Mouse (Mus musculus): ENCODE results near the gene Scn2a. TPM values are rescaled to one million over a fixed set of nuclear protein-coding genes. Genes with fewer than 3 reads are reported as not detected.

Scn2a gene
- polyA plus RNA-seq, 1 experiment from 2014 or later = 9.5 TPM

DNA sequence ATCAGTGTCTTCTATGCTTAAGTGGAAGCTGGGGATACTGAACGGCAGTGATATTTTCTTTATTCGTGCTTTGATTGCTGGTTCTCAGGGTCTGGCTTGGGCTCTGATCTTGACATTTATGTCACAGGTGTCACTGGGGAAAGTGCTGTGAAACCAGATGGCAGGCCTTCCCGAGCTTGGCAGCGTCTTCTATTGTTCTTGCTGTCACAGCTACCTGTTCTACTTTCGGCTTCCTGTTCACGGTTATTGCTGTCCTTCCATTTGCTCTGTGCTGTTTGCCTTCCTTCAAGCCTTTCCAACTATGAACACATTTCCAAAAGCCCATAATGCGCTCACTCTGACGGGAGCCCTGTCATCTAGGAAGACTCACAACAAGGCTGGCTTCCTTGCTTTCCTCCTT lies 37.9 kb downstream of the Scn2a start:
- WGBS = 84% methylated on average over 8 of the region's 8 CpGs
- Histone ChIP-seq H3K4me3 (ENCODE audit: low read depth, low read length) (no peak overlapping the region), H3K4me2 (no peak overlapping the region), H3K4me1 (ENCODE audit: control insufficient read depth, insufficient read depth, low read length) (no peaks in the 10 kb centered on the region), H3K27me3 (ENCODE audit: control insufficient read depth, insufficient read depth, low read length) (no peaks in the 10 kb centered on the region), H3K9ac (ENCODE audit: low read length) (no peak overlapping the region), H3K27ac (ENCODE audit: low read depth, low read length) (no peak overlapping the region), H3K9me3 (ENCODE audit: control insufficient read depth, low read length) (no peaks in the 10 kb centered on the region), H3K36me3 (ENCODE audit: control insufficient read depth, insufficient read depth, low read length) (no peaks in the 10 kb centered on the region)
- DNase-seq (ENCODE audit: low spot score, missing footprints) (no peak), ATAC-seq (ENCODE audit: low FRiP score) (no peak)

- H3K27ac ChIP-seq (ENCODE audit: low read depth, low read length) = no peak overlapping the region
These were observed 43.3 kb downstream of the Scn2a start for GRCm38 (mm10) chr2:65663892-65664291.

GRCm38 (mm10) chr2:65664481-65664880 lies 43.9 kb downstream of the Scn2a start:
- DNase-seq (ENCODE audit: low spot score, missing footprints) (no peak), ATAC-seq (ENCODE audit: low FRiP score) (no peak)
- whole genome bisulfite sequencing = 11% methylated on average over 1 of the region's 1 CpGs
- H3K27me3 ChIP-seq (ENCODE audit: control insufficient read depth, insufficient read depth, low read length) = no peaks in the 10 kb centered on the region
- no peak overlapping the region for H3K4me3 ChIP-seq (ENCODE audit: low read depth, low read length)
- H3K9ac ChIP-seq (ENCODE audit: low read length) = no peak overlapping the region
- no peaks in the 10 kb centered on the region for H3K9me3 ChIP-seq (ENCODE audit: control insufficient read depth, low read length)
- H3K36me3 ChIP-seq (ENCODE audit: control insufficient read depth, insufficient read depth, low read length) = no peaks in the 10 kb centered on the region
- H3K27ac ChIP-seq (ENCODE audit: low read depth, low read length) = no peak overlapping the region
- H3K4me1 ChIP-seq (ENCODE audit: control insufficient read depth, insufficient read depth, low read length) = peaks cover 2% of the 10 kb centered on the region; the same call in 1 of the 2 replicates
- H3K4me2 ChIP-seq = no peak overlapping the region

More at GRCm38 (mm10) chr2:65663892-65664291, 43.3 kb downstream of the Scn2a start:
- Histone ChIP-seq H3K4me2 (no peak overlapping the region), H3K9ac (ENCODE audit: low read length) (no peak overlapping the region), H3K4me1 (ENCODE audit: control insufficient read depth, insufficient read depth, low read length) (peaks cover 2% of the 10 kb centered on the region; the same call in 1 of the 2 replicates), H3K36me3 (ENCODE audit: control insufficient read depth, insufficient read depth, low read length) (no peaks in the 10 kb centered on the region), H3K4me3 (ENCODE audit: low read depth, low read length) (no peak overlapping the region), H3K9me3 (ENCODE audit: control insufficient read depth, low read length) (no peaks in the 10 kb centered on the region), H3K27me3 (ENCODE audit: control insufficient read depth, insufficient read depth, low read length) (no peaks in the 10 kb centered on the region)
- ATAC-seq (ENCODE audit: low FRiP score) (no peak), DNase-seq (ENCODE audit: low spot score, missing footprints) (no peak)

GRCm38 (mm10) chr2:65665180-65665579 lies 44.6 kb downstream of the Scn2a start:
- no peak for DNase-seq (ENCODE audit: low spot score, missing footprints)
- ATAC-seq (ENCODE audit: low FRiP score) = peak; percentile 26; the same call in 1 of the 2 replicates
- Histone ChIP-seq H3K9ac (ENCODE audit: low read length) (no peak overlapping the region), H3K27me3 (ENCODE audit: control insufficient read depth, insufficient read depth, low read length) (no peaks in the 10 kb centered on the region), H3K36me3 (ENCODE audit: control insufficient read depth, insufficient read depth, low read length) (no peaks in the 10 kb centered on the region), H3K9me3 (ENCODE audit: control insufficient read depth, low read length) (no peaks in the 10 kb centered on the region), H3K4me2 (no peak overlapping the region), H3K27ac (ENCODE audit: low read depth, low read length) (no peak overlapping the region), H3K4me3 (ENCODE audit: low read depth, low read length) (no peak overlapping the region), H3K4me1 (ENCODE audit: control insufficient read depth, insufficient read depth, low read length) (peaks cover 2% of the 10 kb centered on the region; the same call in 1 of the 2 replicates)
- WGBS = 27% methylated on average over 4 of the region's 4 CpGs

DNA sequence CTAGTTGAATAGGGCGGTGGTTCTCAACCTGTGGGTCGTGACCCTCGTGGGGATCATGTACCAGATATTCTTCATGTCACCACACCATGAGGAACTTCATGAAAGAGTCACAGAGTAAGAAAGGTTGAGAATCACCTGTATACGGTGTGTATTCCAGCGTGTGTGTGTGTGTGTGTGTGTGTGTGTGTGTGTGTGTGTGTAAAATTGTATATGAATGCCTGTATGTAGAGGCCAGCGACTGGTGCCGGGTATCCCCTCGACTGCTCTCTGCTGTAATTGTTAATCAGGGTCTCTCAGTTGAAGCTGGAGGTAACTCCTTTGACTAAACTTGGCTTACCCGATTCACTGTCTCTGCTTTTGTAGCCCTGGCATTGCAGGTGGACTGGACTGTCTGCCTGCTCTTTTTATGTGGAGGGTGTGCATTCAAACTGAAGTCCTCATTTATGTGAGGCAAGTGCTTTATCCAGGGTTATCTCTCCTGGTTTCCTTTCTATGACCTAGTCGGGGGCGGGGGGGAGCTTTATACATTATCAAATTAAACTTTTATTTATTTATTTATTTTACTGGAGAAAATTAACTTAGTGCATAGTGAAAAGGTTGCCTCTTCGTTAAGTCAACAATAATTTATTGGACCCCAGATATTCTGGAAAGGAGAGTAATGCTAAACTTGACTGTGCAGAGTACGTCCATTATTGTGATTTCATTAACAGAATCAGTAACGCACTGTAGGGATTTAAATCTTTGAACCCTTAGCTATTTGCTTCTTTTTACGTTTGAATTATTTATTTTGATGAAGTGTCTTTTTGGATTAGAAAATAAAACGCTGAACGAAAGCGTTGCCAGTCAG lies 47.2 kb downstream of the Scn2a start:
- H3K4me1 ChIP-seq (ENCODE audit: control insufficient read depth, insufficient read depth, low read length) = peaks cover 2% of the 10 kb centered on the region; the same call in 1 of the 2 replicates
- H3K27me3 ChIP-seq (ENCODE audit: control insufficient read depth, insufficient read depth, low read length) = no peaks in the 10 kb centered on the region
- no peak for DNase-seq (ENCODE audit: low spot score, missing footprints)
- WGBS = 56% methylated on average over 18 of the region's 18 CpGs
- ATAC-seq (ENCODE audit: low FRiP score) = peak; percentile 44
- H3K9me3 ChIP-seq (ENCODE audit: control insufficient read depth, low read length) = no peaks in the 10 kb centered on the region
- no peak overlapping the region for H3K27ac ChIP-seq (ENCODE audit: low read depth, low read length)
- peak overlapping the region; percentile 35 for H3K4me2 ChIP-seq
- no peaks in the 10 kb centered on the region for H3K36me3 ChIP-seq (ENCODE audit: control insufficient read depth, insufficient read depth, low read length)
- H3K9ac ChIP-seq (ENCODE audit: low read length) = 0 out of 2 replicates have a peak overlapping the region, but pooled peaks have one; percentile 17
- peak overlapping the region; percentile 13; the same call in 1 of the 2 replicates for H3K4me3 ChIP-seq (ENCODE audit: low read depth, low read length)

GRCm38 (mm10) chr2:65668437-65669135 lies 48.0 kb downstream of the Scn2a start:
- peak; percentile 94 for DNase-seq (ENCODE audit: low spot score, missing footprints)
- Histone ChIP-seq H3K27me3 (ENCODE audit: control insufficient read depth, insufficient read depth, low read length) (no peaks in the 10 kb centered on the region), H3K9me3 (ENCODE audit: control insufficient read depth, low read length) (no peaks in the 10 kb centered on the region), H3K9ac (ENCODE audit: low read length) (peak overlapping the region; percentile 24; the same call in 1 of the 2 replicates), H3K4me2 (peak overlapping the region; percentile 39), H3K36me3 (ENCODE audit: control insufficient read depth, insufficient read depth, low read length) (no peaks in the 10 kb centered on the region), H3K4me3 (ENCODE audit: low read depth, low read length) (peak overlapping the region; percentile 16), H3K4me1 (ENCODE audit: control insufficient read depth, insufficient read depth, low read length) (peaks cover 2% of the 10 kb centered on the region; the same call in 1 of the 2 replicates), H3K27ac (ENCODE audit: low read depth, low read length) (no peak overlapping the region)
- 17% methylated on average over 12 of the region's 12 CpGs for WGBS
- ATAC-seq (ENCODE audit: low FRiP score) = peak; percentile 96

- Histone ChIP-seq H3K9me3 (ENCODE audit: control insufficient read depth, low read length) (no peaks in the 10 kb centered on the region), H3K4me3 (ENCODE audit: low read depth, low read length) (no peak overlapping the region), H3K36me3 (ENCODE audit: control insufficient read depth, insufficient read depth, low read length) (no peaks in the 10 kb centered on the region), H3K4me2 (no peak overlapping the region), H3K4me1 (ENCODE audit: control insufficient read depth, insufficient read depth, low read length) (peaks cover 2% of the 10 kb centered on the region; the same call in 1 of the 2 replicates), H3K27ac (ENCODE audit: low read depth, low read length) (no peak overlapping the region), H3K9ac (ENCODE audit: low read length) (no peak overlapping the region), H3K27me3 (ENCODE audit: control insufficient read depth, insufficient read depth, low read length) (no peaks in the 10 kb centered on the region)
- ATAC-seq (ENCODE audit: low FRiP score) (no peak), DNase-seq (ENCODE audit: low spot score, missing footprints) (no peak)
- WGBS = 83% methylated on average over 8 of the region's 8 CpGs
These were observed 49.0 kb downstream of the Scn2a start for GRCm38 (mm10) chr2:65669561-65669960.

GRCm38 (mm10) chr2:65670153-65670817 lies 49.7 kb downstream of the Scn2a start:
- Histone ChIP-seq H3K4me2 (no peak overlapping the region), H3K9ac (ENCODE audit: low read length) (no peak overlapping the region), H3K4me3 (ENCODE audit: low read depth, low read length) (no peak overlapping the region), H3K4me1 (ENCODE audit: control insufficient read depth, insufficient read depth, low read length) (peaks cover under 1% of the 10 kb centered on the region; the same call in 1 of the 2 replicates), H3K9me3 (ENCODE audit: control insufficient read depth, low read length) (no peaks in the 10 kb centered on the region), H3K36me3 (ENCODE audit: control insufficient read depth, insufficient read depth, low read length) (no peaks in the 10 kb centered on the region), H3K27me3 (ENCODE audit: control insufficient read depth, insufficient read depth, low read length) (no peaks in the 10 kb centered on the region), H3K27ac (ENCODE audit: low read depth, low read length) (no peak overlapping the region)
- WGBS = 69% methylated on average over 12 of the region's 12 CpGs
- ATAC-seq (ENCODE audit: low FRiP score) = no peak
- no peak for DNase-seq (ENCODE audit: low spot score, missing footprints)
